Mouse (Mus musculus) left cerebral cortex, adult 9 months (tissue): ENCODE measurements at regions not wholly inside any gene's neighbourhood (a gene's known extent, or its start where the extent isn't known, plus 50 kb on each side); places are given as distances from the start of the nearest gene placed in this dataset.

ENCODE experiments used
- DNase-seq, 2 experiments: peaks; one replicate each; pipeline ENCODE4 v3.0.0; 2022; ENCODE audit warnings: low spot score in 2 of 2

- no peak for DNase-seq
These were observed 987.8 kb downstream of the Pcdh7 start for GRCm38 (mm10) chr5:58705561-58705960.

GRCm38 (mm10) chr5:58712381-58712780, 994.6 kb downstream of the Pcdh7 start:
- no peak for DNase-seq

- DNase-seq = no peak
These were observed 1015.6 kb downstream of the Pcdh7 start for GRCm38 (mm10) chr5:58733366-58733765.

- DNase-seq = no peak
These were observed 1016.2 kb downstream of the Pcdh7 start for GRCm38 (mm10) chr5:58733961-58734360.

GRCm38 (mm10) chr5:58736610-58737009, 1018.8 kb downstream of the Pcdh7 start:
- peak in 1 of 2 experiments; percentile 82 for DNase-seq

- no peak for DNase-seq
These were observed 1019.6 kb downstream of the Pcdh7 start for GRCm38 (mm10) chr5:58737264-58737883.

- no peak for DNase-seq
These were observed 1020.3 kb downstream of the Pcdh7 start for GRCm38 (mm10) chr5:58738041-58738440.

GRCm38 (mm10) chr5:58740759-58741158, 1023.0 kb downstream of the Pcdh7 start:
- no peak for DNase-seq

- DNase-seq = no peak
These were observed 1029.9 kb downstream of the Pcdh7 start for GRCm38 (mm10) chr5:58747684-58748083.

GRCm38 (mm10) chr5:58751777-58752176, 1034.0 kb downstream of the Pcdh7 start:
- DNase-seq = no peak
